22 mouse cellular contexts compared by ENCODE assay signal in the genomic region with DNA sequence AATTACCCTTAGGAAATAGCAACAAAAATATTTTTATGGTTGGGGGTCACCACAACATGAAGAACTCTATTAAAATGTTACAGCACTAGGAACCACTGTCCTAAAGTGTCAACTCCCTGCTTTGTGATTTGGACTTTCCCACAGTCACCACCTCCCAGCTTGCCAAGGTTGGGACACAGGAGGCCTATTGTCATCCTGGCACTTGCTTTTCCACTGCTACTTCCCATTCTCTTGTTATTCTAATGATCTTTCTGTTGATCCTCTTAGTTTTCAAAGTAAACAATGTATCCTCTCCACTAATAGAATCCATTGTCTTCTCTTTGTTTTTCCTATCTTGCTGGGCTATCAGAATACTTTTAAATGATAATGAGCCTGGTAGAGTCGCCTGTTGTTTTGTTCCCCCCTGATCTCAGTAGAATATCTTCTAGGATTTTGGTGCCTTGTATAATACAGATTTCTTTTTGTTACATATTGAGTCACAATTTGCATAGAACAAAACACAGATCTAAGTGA.
DNase-seq lines count a peak whose midpoint lies in the region; ATAC-seq and TF ChIP-seq lines count a peak whose summit lies in the region.
"Had no signal": no experiment of that assay in that cellular context is flagged by ENCODE, and none has a peak within 500 bp of the region (broad histone marks: within the 10 kb centered on the region; RNA-seq: fewer than 3 reads in every experiment).

No protein-coding gene starts in this region.

- TF ChIP-seq EP300 in ES-Bruce4 (IDR thresholded peaks at IDR 0.05; ENCODE audit: insufficient read depth, low read depth, low read length): peak; percentile 73

- DNase-seq in ES-CJ7 (ENCODE audit: low read depth, low spot score): peak; percentile 79
- DNase-seq in R1 (ENCODE audit: low read depth, low spot score): peak; percentile 83
- DNase-seq in right cerebral cortex, postnatal 14 days: no peak
- DNase-seq in lung, adult 2 months: no peak
- DNase-seq: adrenal gland, adult 8-10 months; adrenal gland, postnatal 14 days; adrenal gland, postnatal 36 days; cerebellum, adult 11-12 months; cerebellum, adult 2 months; cerebellum, adult 9-10 months; cerebellum, postnatal 10 days; cerebellum, postnatal 25 days; forebrain, postnatal 0 days had no signal

- no peak for TF ChIP-seq CTCF in ES-Bruce4 (IDR thresholded peaks at IDR 0.05; ENCODE audit: low read depth, low read length)
- no peak for TF ChIP-seq CTCF in lung, adult 2 months (IDR thresholded peaks at IDR 0.05; ENCODE audit: insufficient read depth, low read length)

- TF ChIP-seq POLR2A in ES-Bruce4 (IDR thresholded peaks at IDR 0.05; ENCODE audit: insufficient read depth, low read length): no peak
- TF ChIP-seq POLR2A in lung, adult 2 months (IDR thresholded peaks at IDR 0.05; ENCODE audit: borderline replicate concordance, extremely low read depth, low read depth, low read length): no peak

- no peak overlapping the region for H3K4me3 ChIP-seq in ES-Bruce4 (ENCODE audit: low read depth, low read length)
- no peak overlapping the region for H3K4me3 ChIP-seq in intestine, embryonic 15.5 days (replicated peaks)
- no peak overlapping the region for H3K4me3 ChIP-seq in lung, adult 2 months (replicated peaks; ENCODE audit: extremely low read depth, low read depth, low read length)
- H3K4me3 ChIP-seq: embryonic facial prominence, embryonic 10.5 days; embryonic facial prominence, embryonic 12.5 days; forebrain, embryonic 13.5 days; forebrain, embryonic 15.5 days had no signal

- ATAC-seq in intestine, embryonic 15.5 days: no peak
- ATAC-seq: activated CD4-positive, CD25-positive, alpha-beta regulatory T cell, adult 4 months; forebrain, embryonic 13.5 days; forebrain, embryonic 15.5 days; forebrain, postnatal 0 days; Patski had no signal

- no peak overlapping the region for H3K27ac ChIP-seq in ES-Bruce4 (ENCODE audit: insufficient read depth, low read length)
- H3K27ac ChIP-seq in intestine, embryonic 15.5 days: no peak overlapping the region
- H3K27ac ChIP-seq: embryonic facial prominence, embryonic 10.5 days; embryonic facial prominence, embryonic 12.5 days; forebrain, embryonic 13.5 days; forebrain, embryonic 15.5 days had no signal

- no peaks in the 10 kb centered on the region for H3K27me3 ChIP-seq in ES-Bruce4 (ENCODE audit: control insufficient read depth, insufficient read depth, low read length, poor library complexity, severe bottlenecking)
- no peaks in the 10 kb centered on the region for H3K27me3 ChIP-seq in intestine, embryonic 15.5 days (replicated peaks)
- H3K27me3 ChIP-seq: embryonic facial prominence, embryonic 12.5 days; forebrain, embryonic 13.5 days; forebrain, embryonic 15.5 days; Patski had no signal

- H3K4me2 ChIP-seq in intestine, embryonic 15.5 days (replicated peaks): no peak overlapping the region
- H3K4me2 ChIP-seq: embryonic facial prominence, embryonic 12.5 days; forebrain, embryonic 13.5 days; forebrain, embryonic 15.5 days had no signal

- no peaks in the 10 kb centered on the region for H3K36me3 ChIP-seq in ES-Bruce4 (ENCODE audit: control insufficient read depth, insufficient read depth, low read length, poor library complexity, severe bottlenecking)
- H3K36me3 ChIP-seq in intestine, embryonic 15.5 days: no peaks in the 10 kb centered on the region
- H3K36me3 ChIP-seq: embryonic facial prominence, embryonic 10.5 days; embryonic facial prominence, embryonic 12.5 days; forebrain, embryonic 15.5 days; G1E had no signal

- no peaks in the 10 kb centered on the region for H3K9me3 ChIP-seq in ES-Bruce4 (replicated peaks; ENCODE audit: control insufficient read depth, insufficient read depth, low read length, poor library complexity, severe bottlenecking)
- H3K9me3 ChIP-seq in intestine, embryonic 15.5 days: no peaks in the 10 kb centered on the region
- H3K9me3 ChIP-seq: embryonic facial prominence, embryonic 10.5 days; embryonic facial prominence, embryonic 12.5 days; forebrain, embryonic 13.5 days; forebrain, embryonic 15.5 days had no signal

- no peaks in the 10 kb centered on the region for H3K4me1 ChIP-seq in ES-Bruce4 (ENCODE audit: control insufficient read depth, insufficient read depth, low read length)
- H3K4me1 ChIP-seq in intestine, embryonic 15.5 days (replicated peaks): no peaks in the 10 kb centered on the region
- H3K4me1 ChIP-seq in lung, adult 2 months (ENCODE audit: control insufficient read depth, insufficient read depth, low read length): no peaks in the 10 kb centered on the region
- H3K4me1 ChIP-seq: embryonic facial prominence, embryonic 10.5 days; embryonic facial prominence, embryonic 12.5 days; forebrain, embryonic 13.5 days; forebrain, embryonic 15.5 days had no signal

- H3K9ac ChIP-seq in ES-Bruce4 (ENCODE audit: low read depth, poor library complexity, severe bottlenecking): no peak overlapping the region
- no peak overlapping the region for H3K9ac ChIP-seq in intestine, embryonic 15.5 days
- H3K9ac ChIP-seq: embryonic facial prominence, embryonic 12.5 days; forebrain, embryonic 13.5 days; forebrain, embryonic 15.5 days; forebrain, postnatal 0 days had no signal

- 33% methylated on average over 1 of the region's 1 CpGs for WGBS in intestine, embryonic 15.5 days
- 23% methylated on average over 1 of the region's 1 CpGs for WGBS in lung, adult 2 months

Comparison
In these comparisons a context has a peak if more than half of its experiments do, and no peak if none do; other contexts are left out.
1. DNase-seq: peak in ES-CJ7 (single experiment) and R1 (single experiment); none in right cerebral cortex, postnatal 14 days (single experiment) and lung, adult 2 months (single experiment).